Mouse (Mus musculus): ENCODE results near the gene Moxd2.

Moxd2 gene

DNA sequence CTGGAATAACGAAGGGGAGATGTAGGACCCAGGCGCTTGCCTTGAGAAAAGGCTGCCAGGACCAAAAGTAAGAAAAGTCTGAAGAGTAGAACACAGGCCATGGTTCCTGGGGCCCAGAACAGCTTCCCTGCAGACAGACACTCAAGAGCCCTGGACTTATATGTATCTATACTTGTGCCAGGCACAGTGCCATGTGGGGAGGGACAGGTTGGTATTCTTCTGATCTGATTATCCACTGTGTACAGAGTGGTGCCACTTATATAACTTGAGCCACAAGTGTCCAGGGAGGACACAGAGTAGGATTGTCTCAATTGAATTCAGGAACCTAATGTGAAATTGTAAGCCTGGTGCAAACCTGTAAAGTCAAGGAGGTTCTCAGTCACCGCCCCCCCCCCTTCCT is at the start of gene Moxd2:
TSS of gene Moxd2 (minus strand) at position 101 of the 400 bp plus-strand sequence.
- DNase-seq (ENCODE audit: low read depth, low spot score): no peak

DNA sequence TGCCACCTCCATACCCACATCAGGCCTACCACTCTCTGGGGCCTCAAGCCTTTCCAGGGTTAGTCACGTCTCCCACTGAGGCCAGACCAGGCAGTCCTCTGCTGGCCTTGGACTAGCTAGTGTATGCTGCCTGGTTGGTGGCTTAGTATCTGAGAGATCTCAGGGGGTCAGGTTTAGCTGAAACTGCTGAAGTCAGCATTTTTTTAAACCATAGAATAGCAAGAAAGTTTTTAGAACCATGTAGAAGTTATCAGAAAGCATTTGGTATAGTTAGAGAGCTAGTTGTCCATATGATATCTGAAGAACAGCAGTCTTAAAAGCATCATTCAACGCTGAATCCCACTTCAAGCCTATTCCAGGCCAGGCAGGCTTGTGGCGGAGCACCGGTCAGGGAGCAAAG is 32.7 kb upstream of the Moxd2 start:
- no peak for DNase-seq (ENCODE audit: low read depth, low spot score)

DNA sequence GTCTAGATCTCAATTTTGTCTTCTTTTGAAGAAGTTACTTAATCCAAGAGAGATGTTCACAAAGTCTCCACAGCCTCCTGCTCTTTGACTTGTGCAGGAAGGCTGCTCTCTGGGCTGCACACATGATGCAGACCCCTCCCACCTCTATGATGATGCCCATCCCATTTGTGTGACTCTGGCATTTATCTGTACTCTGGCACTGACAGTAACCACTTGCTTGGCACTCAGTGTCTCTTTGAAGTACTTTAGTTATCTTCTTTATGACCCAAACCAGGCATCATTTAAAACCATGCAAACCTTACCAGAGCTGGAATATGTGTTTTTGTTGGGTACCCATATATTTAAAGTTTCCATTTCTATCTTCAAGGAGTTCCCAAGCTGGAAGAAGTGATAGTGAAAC is 13.0 kb upstream of the Moxd2 start, which contains the start of gene Prss58:
TSS of gene Prss58 (minus strand) at position 101 of the 400 bp plus-strand sequence.
- DNase-seq (ENCODE audit: low read depth, low spot score): no peak

DNA sequence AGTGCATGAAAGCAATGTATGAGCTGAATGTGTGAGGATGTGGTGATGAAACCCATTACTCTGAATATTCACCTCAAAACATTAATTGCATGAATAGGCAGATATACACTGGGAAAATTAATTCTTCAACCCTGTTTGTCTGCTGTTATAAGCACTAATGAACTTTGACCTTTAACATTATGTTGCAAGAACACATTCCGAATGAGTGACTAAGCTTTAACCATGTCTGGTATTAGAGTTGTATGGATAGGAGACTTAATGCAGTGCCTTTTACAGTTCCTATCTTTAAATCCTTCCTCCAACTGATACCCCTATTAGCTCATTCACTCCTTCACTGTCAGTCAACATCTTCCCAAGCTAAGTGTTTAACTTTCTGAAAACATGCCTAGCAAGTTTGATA is 7.4 kb upstream of the Moxd2 start:
- no peak for DNase-seq (ENCODE audit: low read depth, low spot score)

DNA sequence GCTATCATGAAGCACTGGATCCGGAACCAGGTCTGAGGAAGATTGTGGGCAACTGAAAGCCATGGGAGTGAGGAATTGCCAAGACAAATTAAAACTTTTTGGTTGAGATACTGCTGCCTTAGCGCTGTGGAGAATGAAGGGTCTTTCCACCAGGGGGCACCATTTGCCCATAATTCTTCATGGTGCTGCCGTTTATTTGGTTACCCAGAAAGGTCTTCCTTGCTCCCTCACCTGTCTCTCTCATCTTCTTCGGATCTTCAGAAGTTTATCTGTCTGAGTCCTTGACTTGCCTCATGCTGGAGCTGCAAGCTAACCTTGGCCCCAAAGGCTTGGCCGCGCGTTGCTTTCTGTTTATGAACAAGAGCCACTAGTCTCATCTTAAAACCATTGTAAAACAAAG is 6.3 kb upstream of the Moxd2 start:
- DNase-seq (ENCODE audit: low read depth, low spot score): peak; percentile 8

DNA sequence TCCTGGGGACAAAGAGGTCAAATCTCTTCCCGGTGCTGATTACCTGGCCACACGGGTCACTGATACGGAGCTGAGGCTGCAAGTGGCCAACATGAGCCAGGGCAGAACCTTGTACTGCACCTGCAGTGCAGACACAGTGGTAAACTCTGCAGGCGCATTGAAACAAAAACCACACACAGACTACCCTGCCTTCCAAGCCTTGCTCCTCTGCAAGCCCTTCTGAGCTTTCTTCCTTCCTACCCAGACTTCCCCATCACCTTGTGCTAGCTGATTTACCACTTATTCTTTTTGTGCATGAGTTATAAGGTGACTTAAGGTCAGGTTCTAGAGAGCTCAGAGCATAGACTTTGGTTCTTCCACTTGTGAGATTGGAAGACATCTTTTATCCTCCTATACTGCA is 4.5 kb upstream of the Moxd2 start:
- DNase-seq (ENCODE audit: low read depth, low spot score): no peak

DNA sequence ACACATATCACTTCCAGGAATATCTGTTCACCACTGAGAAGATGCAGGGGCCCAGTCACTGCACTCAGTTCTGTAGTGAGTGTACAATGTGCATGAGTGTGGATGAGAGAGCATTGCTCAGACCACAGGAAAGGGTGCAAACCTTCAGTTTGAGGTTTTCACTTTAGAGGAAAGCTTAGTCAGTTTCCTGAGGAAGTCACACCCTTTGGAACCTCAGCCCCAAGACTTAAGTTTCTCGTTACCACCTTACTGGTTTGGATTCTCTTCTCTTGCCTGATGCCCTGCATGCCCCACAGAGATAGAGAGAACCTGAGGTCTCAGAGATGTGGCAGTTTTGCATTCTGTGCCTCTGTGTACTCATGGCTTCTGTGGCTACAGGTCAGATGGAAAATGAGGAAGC is 3.7 kb upstream of the Moxd2 start:
- no peak for DNase-seq (ENCODE audit: low read depth, low spot score)

DNA sequence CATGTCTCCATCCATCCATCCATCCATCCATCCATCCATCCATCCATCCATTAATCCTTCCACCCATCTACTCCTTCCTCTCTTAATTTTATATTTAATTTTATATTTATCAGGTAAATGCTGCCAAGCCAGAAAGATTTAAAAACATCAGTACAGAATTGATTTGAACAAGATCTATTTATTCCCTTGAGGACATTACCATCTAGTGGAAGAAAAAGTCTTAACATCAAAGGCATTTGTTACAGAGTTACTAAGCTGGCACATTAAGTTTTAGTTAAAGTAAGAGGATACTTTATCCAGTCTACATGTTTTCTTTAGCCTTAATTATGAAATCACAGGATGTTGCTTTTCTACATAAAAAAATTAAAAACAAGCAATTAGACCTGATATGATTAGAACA is 42.0 kb downstream of the Moxd2 start:
- DNase-seq (ENCODE audit: low read depth, low spot score): no peak
